Mouse (Mus musculus) spleen, adult 2 months (tissue): Measurements from ENCODE around the gene Zmym6. TPM values are rescaled to one million over a fixed set of nuclear protein-coding genes. Genes with fewer than 3 reads are reported as not detected.

ENCODE experiments used
- DNase-seq, 2 experiments: peaks; one replicate each; pipeline versions ENCODE4 v3.0.0 to v3.0.0-alpha.2; 2012 to 2021; ENCODE audit warnings: low spot score in 2 of 2, low read depth in 1 of 2
- H3K27ac ChIP-seq: fragments of 200-500 bp; 2 replicates; pipeline ENCODE4 v1.5.1; 2012; ENCODE audit warnings: low read length, inconsistent platforms; ENCODE audit not compliant: insufficient read depth
- H3K27me3 ChIP-seq: fragments of 200-500 bp; 2 replicates; pipeline ENCODE4 v1.6.1; 2012; ENCODE audit warnings: mild to moderate bottlenecking, moderate library complexity, low read length, inconsistent platforms; ENCODE audit not compliant: control insufficient read depth, insufficient read depth
- H3K36me3 ChIP-seq: fragments of 200-500 bp; 2 replicates; pipeline ENCODE4 v1.6.1; 2012; ENCODE audit warnings: mild to moderate bottlenecking, low read length, inconsistent platforms; ENCODE audit not compliant: control insufficient read depth, insufficient read depth
- H3K4me1 ChIP-seq: fragments of 200-500 bp; 2 replicates; pipeline ENCODE4 v1.6.1; 2011; ENCODE audit warnings: inconsistent platforms; ENCODE audit not compliant: control insufficient read depth, insufficient read depth, insufficient read length
- H3K4me3 ChIP-seq: fragments of 200-500 bp; 2 replicates; pipeline ENCODE4 v1.5.1; 2011; ENCODE audit warnings: mild to moderate bottlenecking, inconsistent platforms; ENCODE audit not compliant: insufficient read depth, insufficient read length; ENCODE audit errors: extremely low read depth
- CTCF ChIP-seq: fragments of 200-500 bp; IDR thresholded peaks from 2 replicates; pipeline ENCODE4 v1.5.1; 2011; ENCODE audit warnings: mild to moderate bottlenecking, inconsistent platforms; ENCODE audit not compliant: insufficient read depth, insufficient read length, insufficient replicate concordance; ENCODE audit errors: extremely low read depth
- POLR2A ChIP-seq: fragments of 200-500 bp; IDR thresholded peaks from 2 replicates; pipeline ENCODE4 v1.6.1; 2011; ENCODE audit warnings: low read depth, low read length, inconsistent platforms
- WGBS: fragments of 180-500 bp; shearing (Covaris S2); methylation state at CpG from one replicate; pipeline ENCODE4 v1.1.7; 2018; 5-methylcytosine and 5-hydroxymethylcytosine counted together
- polyA plus RNA-seq: library from polyadenylated mRNA; depleted of rRNA; stranded (reverse); fragments of >200 nt; gene quantifications from 2 replicates; pipeline ENCODE4 v1.2.3, GENCODE M21; 2012

Zmym6 gene
- polyA plus RNA-seq, 1 experiment = 3.1 TPM

GRCm38 (mm10) chr4:127123391-127123790 is 46.2 kb downstream of the Zmym6 start, which contains the start of gene Tmem35b:
Tmem35b (plus strand) TSS chr4:127123691.
- peaks cover 6% of the 10 kb centered on the region; the same call in 1 of the 2 replicates for H3K4me1 ChIP-seq
- no peak within 1 kb of the TSS for H3K4me3 ChIP-seq
- no peak for DNase-seq
- no peaks in the 10 kb centered on the region for H3K36me3 ChIP-seq
- 98% methylated on average over 5 of the region's 5 CpGs for WGBS
- H3K27me3 ChIP-seq = no peaks in the 10 kb centered on the region
- no peak for TF ChIP-seq POLR2A
- TF ChIP-seq CTCF = no peak
- H3K27ac ChIP-seq = no peak within 1 kb of the TSS

GRCm38 (mm10) chr4:127124331-127124730 is 47.1 kb downstream of the Zmym6 start:
- H3K4me3 ChIP-seq = no peak overlapping the region
- peaks cover under 1% of the 10 kb centered on the region; the same call in 1 of the 2 replicates for H3K36me3 ChIP-seq
- TF ChIP-seq CTCF (no peak), POLR2A (no peak)
- WGBS = 83% methylated on average over 1 of the region's 1 CpGs
- H3K4me1 ChIP-seq = peaks cover 6% of the 10 kb centered on the region; the same call in 1 of the 2 replicates
- DNase-seq = no peak
- H3K27ac ChIP-seq = no peak overlapping the region
- H3K27me3 ChIP-seq = no peaks in the 10 kb centered on the region

- Histone ChIP-seq H3K27ac (peak overlapping the region; percentile 39; the same call in 1 of the 2 replicates), H3K4me1 (peaks cover 6% of the 10 kb centered on the region; the same call in 1 of the 2 replicates), H3K27me3 (no peaks in the 10 kb centered on the region), H3K4me3 (peak overlapping the region; percentile 81), H3K36me3 (peaks cover 1% of the 10 kb centered on the region; the same call in 1 of the 2 replicates)
- peak; percentile 73 to 87 for DNase-seq
- TF ChIP-seq CTCF (no peak), POLR2A (peak; percentile 66)
- under 1% methylated on average over 35 of the region's 35 CpGs for WGBS
Measured at GRCm38 (mm10) chr4:127125834-127126463, 48.8 kb downstream of the Zmym6 start.

GRCm38 (mm10) chr4:127134687-127135086 is 57.5 kb downstream of the Zmym6 start:
- Histone ChIP-seq H3K27ac (no peak overlapping the region), H3K36me3 (no peaks in the 10 kb centered on the region), H3K4me1 (no peaks in the 10 kb centered on the region), H3K4me3 (no peak overlapping the region), H3K27me3 (no peaks in the 10 kb centered on the region; the same call in 1 of the 2 replicates)
- 57% methylated on average over 1 of the region's 1 CpGs for WGBS
- no peak for DNase-seq
- no peak for TF ChIP-seq CTCF
- TF ChIP-seq POLR2A = no peak

- Histone ChIP-seq H3K27me3 (no peaks in the 10 kb centered on the region; the same call in 1 of the 2 replicates), H3K4me3 (no peak overlapping the region), H3K27ac (no peak overlapping the region), H3K4me1 (no peaks in the 10 kb centered on the region), H3K36me3 (no peaks in the 10 kb centered on the region)
- WGBS = 84% methylated on average over 5 of the region's 5 CpGs
- TF ChIP-seq CTCF = no peak
- no peak for TF ChIP-seq POLR2A
- no peak for DNase-seq
Measured at GRCm38 (mm10) chr4:127137591-127137990, 60.4 kb downstream of the Zmym6 start.

GRCm38 (mm10) chr4:127138486-127138885 is 61.3 kb downstream of the Zmym6 start:
- Histone ChIP-seq H3K4me1 (no peaks in the 10 kb centered on the region), H3K36me3 (no peaks in the 10 kb centered on the region), H3K27me3 (no peaks in the 10 kb centered on the region; the same call in 1 of the 2 replicates), H3K27ac (no peak overlapping the region), H3K4me3 (no peak overlapping the region)
- no peak for DNase-seq
- 68% methylated on average over 6 of the region's 6 CpGs for WGBS
- TF ChIP-seq CTCF = no peak
- no peak for TF ChIP-seq POLR2A

- 84% methylated on average over 13 of the region's 13 CpGs for WGBS
- no peaks in the 10 kb centered on the region for H3K36me3 ChIP-seq
- no peak for DNase-seq
- no peaks in the 10 kb centered on the region for H3K27me3 ChIP-seq
- H3K4me1 ChIP-seq = no peaks in the 10 kb centered on the region
- H3K4me3 ChIP-seq = no peak overlapping the region
- no peak overlapping the region for H3K27ac ChIP-seq
- TF ChIP-seq POLR2A (no peak), CTCF (no peak)
Measured at GRCm38 (mm10) chr4:127150031-127150430, 72.8 kb downstream of the Zmym6 start.
